Mouse (Mus musculus) C2C12 (cell line): ENCODE measurements around the gene Edn1.

Source experiments
- CEBPB ChIP-seq: IDR thresholded peaks from one replicate; pipeline ENCODE4 v1.6.1; 2011; ENCODE audit warnings: low read depth, mild to moderate bottlenecking, control low read depth, moderate library complexity
- CTCF ChIP-seq: IDR thresholded peaks from one replicate; pipeline ENCODE4 v1.5.1; 2011; ENCODE audit not compliant: control insufficient read depth, insufficient read depth, insufficient read length
- FOSL1 ChIP-seq: IDR thresholded peaks from one replicate; pipeline ENCODE4 v1.8.0; 2011; ENCODE audit warnings: mild to moderate bottlenecking, low read length; ENCODE audit not compliant: poor library complexity, insufficient read depth, severe bottlenecking
- MAX ChIP-seq: IDR thresholded peaks from one replicate; pipeline ENCODE4 v1.6.1; 2011; ENCODE audit warnings: mild to moderate bottlenecking, control low read depth
- MYOD1 ChIP-seq: IDR thresholded peaks from one replicate; pipeline ENCODE4 v1.6.1; 2011; ENCODE audit warnings: low read depth; ENCODE audit not compliant: control insufficient read depth, insufficient read length
- MYOG ChIP-seq: IDR thresholded peaks from one replicate; pipeline ENCODE4 v1.6.1; 2011; ENCODE audit not compliant: control insufficient read depth, insufficient read length; ENCODE audit errors: extremely low read depth
- USF1 ChIP-seq: IDR thresholded peaks from one replicate; pipeline ENCODE4 v1.6.1; 2011; ENCODE audit warnings: low read depth, mild to moderate bottlenecking, control low read depth, moderate library complexity

DNA sequence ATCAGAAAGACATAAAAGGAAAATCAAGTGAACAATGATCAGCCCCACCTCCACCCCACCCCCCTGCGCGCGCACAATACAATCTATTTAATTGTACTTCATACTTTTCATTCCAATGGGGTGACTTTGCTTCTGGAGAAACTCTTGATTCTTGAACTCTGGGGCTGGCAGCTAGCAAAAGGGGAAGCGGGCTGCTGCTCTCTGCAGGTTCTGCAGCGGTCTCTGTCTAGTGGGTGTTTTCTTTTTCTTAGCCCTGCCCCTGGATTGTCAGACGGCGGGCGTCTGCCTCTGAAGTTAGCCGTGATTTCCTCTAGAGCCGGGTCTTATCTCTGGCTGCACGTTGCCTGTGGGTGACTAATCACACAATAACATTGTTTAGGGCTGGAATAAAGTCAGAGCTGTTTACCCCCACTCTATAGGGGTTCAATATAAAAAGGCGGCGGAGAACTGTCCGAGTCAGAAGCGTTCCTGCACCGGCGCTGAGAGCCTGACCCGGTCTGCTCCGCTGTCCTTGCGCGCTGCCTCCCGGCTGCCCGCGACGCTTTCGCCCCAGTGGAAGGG is at the start of gene Edn1:
- TF ChIP-seq FOSL1 = no peak
- TF ChIP-seq CTCF = no peak
- TF ChIP-seq USF1 = no peak
- TF ChIP-seq MAX = peak; percentile 50
- no peak for TF ChIP-seq MYOD1
- no peak for TF ChIP-seq CEBPB
- TF ChIP-seq MYOG = no peak
